Mouse (Mus musculus) myocyte (in vitro differentiated cells): ENCODE data around the gene Washc2.

Experiments used
- CEBPB ChIP-seq: IDR thresholded peaks from 2 replicates; pipeline ENCODE4 v1.6.1; 2011; ENCODE audit warnings: mild to moderate bottlenecking, moderate library complexity; ENCODE audit not compliant: poor library complexity, insufficient read depth, severe bottlenecking
- E2F4 ChIP-seq: IDR thresholded peaks from one replicate; pipeline ENCODE4 v1.6.1; 2011; ENCODE audit warnings: mild to moderate bottlenecking, control low read depth, moderate library complexity; ENCODE audit not compliant: insufficient read depth
- MAX ChIP-seq: IDR thresholded peaks from one replicate; pipeline ENCODE4 v1.6.1; 2011; ENCODE audit warnings: low read depth, mild to moderate bottlenecking, control low read depth
- MYOD1 ChIP-seq, 3 experiments: IDR thresholded peaks; one replicate each; pipeline ENCODE4 v1.6.1; 2011; ENCODE audit warnings: control low read depth in 2 of 3, low read depth in 2 of 3, mild to moderate bottlenecking in 2 of 3, moderate library complexity in 1 of 3; ENCODE audit not compliant: insufficient read length in 2 of 3, control insufficient read depth in 1 of 3
- MYOG ChIP-seq, 3 experiments: IDR thresholded peaks; one replicate each; pipeline ENCODE4 v1.6.1; 2011; ENCODE audit warnings: control low read depth in 2 of 3, low read depth in 2 of 3, mild to moderate bottlenecking in 2 of 3; ENCODE audit not compliant: insufficient read length in 2 of 3, control insufficient read depth in 1 of 3, insufficient read depth in 1 of 3
- POLR2A ChIP-seq: IDR thresholded peaks from one replicate; pipeline ENCODE4 v1.6.1; 2011; ENCODE audit warnings: low read depth, mild to moderate bottlenecking, control low read depth, moderate library complexity; ENCODE audit not compliant: insufficient read length
- POLR2AphosphoS2 ChIP-seq: IDR thresholded peaks from one replicate; pipeline ENCODE4 v1.6.1; 2011; ENCODE audit warnings: low read depth, control low read depth; ENCODE audit not compliant: insufficient read length
- SRF ChIP-seq: IDR thresholded peaks from one replicate; pipeline ENCODE4 v1.6.1; 2011; ENCODE audit warnings: low read depth; ENCODE audit not compliant: control insufficient read depth, insufficient read length
- TCF12 ChIP-seq: IDR thresholded peaks from one replicate; pipeline ENCODE4 v1.6.1; 2011; ENCODE audit warnings: mild to moderate bottlenecking, control low read depth; ENCODE audit not compliant: poor library complexity, insufficient read depth, severe bottlenecking
- TCF3 ChIP-seq: IDR thresholded peaks from one replicate; pipeline ENCODE4 v1.6.1; 2011; ENCODE audit warnings: low read depth, control low read depth; ENCODE audit not compliant: insufficient read length
- USF1 ChIP-seq: IDR thresholded peaks from one replicate; pipeline ENCODE4 v1.6.1; 2011; ENCODE audit warnings: low read depth, mild to moderate bottlenecking, control low read depth, moderate library complexity

DNA sequence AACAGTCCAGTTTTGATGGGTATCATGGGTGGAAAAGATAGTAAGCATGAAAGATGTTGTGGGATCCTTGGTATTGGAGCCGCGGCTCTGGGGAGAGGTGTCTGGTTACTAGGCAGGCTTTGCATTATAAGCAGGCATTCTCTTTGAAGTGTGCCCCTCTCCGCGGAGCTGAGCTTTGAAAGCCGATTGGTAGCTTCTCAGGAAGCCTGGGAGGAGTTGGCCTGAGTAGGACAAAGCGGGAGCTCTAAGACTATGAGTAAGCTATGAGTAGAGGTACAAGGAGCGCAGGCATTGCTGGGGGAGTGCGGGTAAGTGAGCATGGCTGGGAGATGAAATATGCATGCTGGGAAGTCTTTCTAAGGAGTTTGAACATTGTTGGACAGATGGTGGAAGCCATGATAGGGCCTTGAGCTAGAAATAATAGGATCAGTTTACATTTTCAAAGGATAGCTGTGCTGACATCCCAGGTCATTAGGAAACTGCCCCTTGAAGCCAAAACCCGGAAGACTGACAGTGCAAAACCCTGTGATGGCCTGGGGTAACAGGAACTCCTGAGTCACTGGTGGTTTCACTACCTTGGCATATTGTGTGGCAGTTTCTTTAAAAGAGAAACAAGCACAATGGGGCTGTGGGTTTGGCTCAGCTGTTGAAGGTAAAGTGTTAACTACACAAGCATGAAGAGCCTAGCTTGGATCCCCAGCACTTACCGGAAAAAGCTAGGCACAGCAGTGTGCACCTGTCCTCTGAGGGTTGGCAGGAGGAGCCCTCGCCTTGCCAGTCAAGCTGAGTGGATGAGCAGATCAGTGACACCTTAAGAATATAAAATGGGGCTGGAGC, 58.7 kb downstream of the Washc2 start:
- TF ChIP-seq USF1 (no peak), POLR2A (no peak), POLR2AphosphoS2 (no peak), MYOG (IDR thresholded peaks at IDR 0.05; ENCODE audit: control insufficient read depth in 1 of 3, insufficient read depth in 1 of 3, insufficient read length in 2 of 3, low read depth in 2 of 3) (peak; percentile 8 to 81 (median 57)), CEBPB (no peak), TCF12 (peak; percentile 22), MAX (no peak), MYOD1 (IDR thresholded peaks at IDR 0.05; ENCODE audit: control insufficient read depth in 1 of 3, insufficient read length in 2 of 3, low read depth in 2 of 3) (peak in 2 of 3 experiments; percentile 67 to 84), E2F4 (no peak), TCF3 (no peak), SRF (no peak)
